Mouse (Mus musculus) liver, embryonic 14.5 days (tissue): ENCODE measurements at regions not wholly inside any gene's neighbourhood (a gene's known extent, or its start where the extent isn't known, plus 50 kb on each side); places are given as distances from the start of the nearest gene placed in this dataset.

ENCODE experiments used
- ATAC-seq: fragments of 200-750 bp; cut with Nextera tagmentation; 2 replicates; pipeline ENCODE4 v1.8.0; 2017; ENCODE audit warnings: moderate number of reproducible peaks, mild to moderate bottlenecking, moderate library complexity; ENCODE audit not compliant: insufficient read depth
- DNase-seq, 3 experiments: peaks; one replicate each; pipeline ENCODE4 v3.0.0-alpha.2; 2012 to 2013; ENCODE audit warnings: low read depth in 3 of 3, low spot score in 3 of 3
- H3K27ac ChIP-seq: fragments of 300-500 bp; sonication (generic); 2 replicates; pipeline ENCODE4 v1.5.1; 2014; ENCODE audit warnings: moderate library complexity, mild to moderate bottlenecking, control low read depth, inconsistent platforms
- H3K27me3 ChIP-seq: fragments of 300-500 bp; sonication (generic); 2 replicates; pipeline ENCODE4 v1.6.1; 2014; ENCODE audit warnings: mild to moderate bottlenecking, low read length, moderate library complexity; ENCODE audit not compliant: control insufficient read depth, insufficient read depth
- H3K36me3 ChIP-seq: fragments of 300-500 bp; sonication (generic); replicated peaks from 2 replicates; pipeline ENCODE4 v1.6.1; 2014; ENCODE audit warnings: low read depth; ENCODE audit not compliant: control insufficient read depth, insufficient read depth
- H3K4me1 ChIP-seq, 2 experiments: fragments of 200-500 bp in 1 of 2; fragments of 300-500 bp in 1 of 2; sonication (generic) in 1 of 2; replicated peaks; 2 replicates each; pipeline ENCODE4 v1.6.1; 2012 to 2014; ENCODE audit warnings: antibody characterized with exemption in 1 of 2, inconsistent platforms in 1 of 2, low read length in 1 of 2; ENCODE audit not compliant: control insufficient read depth in 2 of 2, insufficient read depth in 2 of 2
- H3K4me2 ChIP-seq: fragments of 300-500 bp; sonication (generic); 2 replicates; pipeline ENCODE4 v1.6.1; 2014; ENCODE audit warnings: low read depth, mild to moderate bottlenecking, control low read depth, moderate library complexity
- H3K4me3 ChIP-seq, 2 experiments: fragments of 200-500 bp in 1 of 2; fragments of 300-500 bp in 1 of 2; sonication (generic) in 1 of 2; 2 replicates each; pipeline ENCODE4 v1.5.1; 2012 to 2014; ENCODE audit warnings: low read depth in 2 of 2, low read length in 2 of 2, mild to moderate bottlenecking in 2 of 2, control low read depth in 1 of 2, inconsistent platforms in 1 of 2, moderate library complexity in 1 of 2; ENCODE audit not compliant: insufficient read depth in 1 of 2
- H3K9ac ChIP-seq: fragments of 300-500 bp; sonication (generic); replicated peaks from 2 replicates; pipeline ENCODE4 v1.6.1; 2014; ENCODE audit warnings: mild to moderate bottlenecking, control low read depth, moderate library complexity
- H3K9me3 ChIP-seq: fragments of 300-500 bp; sonication (generic); 2 replicates; pipeline ENCODE4 v1.6.1; 2016; ENCODE audit warnings: low read length, mixed read lengths; ENCODE audit not compliant: control insufficient read depth
- CTCF ChIP-seq: IDR thresholded peaks from 2 replicates; pipeline ENCODE4 v1.5.1; 2016; ENCODE audit warnings: antibody characterized with exemption, low read depth, control low read depth
- EP300 ChIP-seq: IDR thresholded peaks from 2 replicates; pipeline ENCODE4 v1.6.1; 2016; ENCODE audit warnings: antibody characterized with exemption, low read depth
- WGBS: fragments of 180-500 bp; shearing (Covaris S2); extraction: QIAGEN DNeasy Blood & Tissue Kit; methylation state at CpG from one replicate; pipeline ENCODE4 v1.1.7; 2014; ENCODE audit not compliant: insufficient replicate concordance; 5-methylcytosine and 5-hydroxymethylcytosine counted together

- Histone ChIP-seq H3K27ac (no peak overlapping the region), H3K4me2 (no peak overlapping the region), H3K9me3 (no peaks in the 10 kb centered on the region), H3K4me3 (no peak overlapping the region), H3K27me3 (no peaks in the 10 kb centered on the region), H3K9ac (no peak overlapping the region), H3K36me3 (no peaks in the 10 kb centered on the region), H3K4me1 (no peaks in the 10 kb centered on the region)
- no peak for ATAC-seq
- no peak for TF ChIP-seq CTCF
- no peak for TF ChIP-seq EP300
- DNase-seq: no peak
- 51% methylated on average over 7 of the region's 7 CpGs for WGBS
Observed at GRCm38 (mm10) chr7:40737496-40737895, 160.6 kb upstream of the Vstm2b start.

GRCm38 (mm10) chr7:40738174-40738573, 160.0 kb upstream of the Vstm2b start:
- no peak overlapping the region for H3K27ac ChIP-seq
- TF ChIP-seq CTCF (no peak), EP300 (no peak)
- no peaks in the 10 kb centered on the region for H3K9me3 ChIP-seq
- DNase-seq (no peak), ATAC-seq (no peak)
- no peaks in the 10 kb centered on the region for H3K4me1 ChIP-seq
- no peak overlapping the region for H3K9ac ChIP-seq
- H3K4me2 ChIP-seq: no peak overlapping the region
- H3K36me3 ChIP-seq: no peaks in the 10 kb centered on the region
- 66% methylated on average over 3 of the region's 3 CpGs for WGBS
- H3K4me3 ChIP-seq: no peak overlapping the region
- no peaks in the 10 kb centered on the region for H3K27me3 ChIP-seq

GRCm38 (mm10) chr7:40742553-40743151, 155.5 kb upstream of the Vstm2b start:
- Histone ChIP-seq H3K4me3 (no peak overlapping the region), H3K4me2 (no peak overlapping the region), H3K27ac (no peak overlapping the region), H3K4me1 (no peaks in the 10 kb centered on the region), H3K27me3 (no peaks in the 10 kb centered on the region), H3K36me3 (no peaks in the 10 kb centered on the region), H3K9ac (no peak overlapping the region), H3K9me3 (no peaks in the 10 kb centered on the region)
- 38% methylated on average over 4 of the region's 4 CpGs for WGBS
- TF ChIP-seq EP300: no peak
- DNase-seq (no peak), ATAC-seq (no peak)

GRCm38 (mm10) chr7:40751779-40752178, 146.3 kb upstream of the Vstm2b start:
- ATAC-seq (no peak), DNase-seq (no peak)
- Histone ChIP-seq H3K36me3 (no peaks in the 10 kb centered on the region), H3K4me3 (no peak overlapping the region), H3K9ac (no peak overlapping the region), H3K27me3 (no peaks in the 10 kb centered on the region), H3K9me3 (no peaks in the 10 kb centered on the region), H3K27ac (no peak overlapping the region), H3K4me1 (no peaks in the 10 kb centered on the region), H3K4me2 (no peak overlapping the region)
- WGBS: 40% methylated on average over 2 of the region's 2 CpGs
- TF ChIP-seq EP300: no peak

GRCm38 (mm10) chr7:40752195-40752594, 145.9 kb upstream of the Vstm2b start:
- DNase-seq: no peak
- no peak for ATAC-seq
- Histone ChIP-seq H3K4me1 (no peaks in the 10 kb centered on the region), H3K4me3 (no peak overlapping the region), H3K27ac (no peak overlapping the region), H3K9me3 (no peaks in the 10 kb centered on the region), H3K9ac (no peak overlapping the region), H3K4me2 (no peak overlapping the region), H3K27me3 (no peaks in the 10 kb centered on the region), H3K36me3 (no peaks in the 10 kb centered on the region)
- no peak for TF ChIP-seq EP300
- no peak for TF ChIP-seq CTCF
- WGBS: 38% methylated on average over 3 of the region's 3 CpGs
